Mouse (Mus musculus) liver, postnatal 0 days (tissue): ENCODE data around the gene Ddb1.

Experiments used
- CTCF ChIP-seq: sonication (generic); IDR thresholded peaks from 2 replicates; pipeline ENCODE4 v1.5.1; 2016; ENCODE audit warnings: antibody characterized with exemption, low read depth
- EP300 ChIP-seq: IDR thresholded peaks from 2 replicates; pipeline ENCODE4 v1.6.1; 2016; ENCODE audit warnings: antibody characterized with exemption, low read depth, mild to moderate bottlenecking

DNA sequence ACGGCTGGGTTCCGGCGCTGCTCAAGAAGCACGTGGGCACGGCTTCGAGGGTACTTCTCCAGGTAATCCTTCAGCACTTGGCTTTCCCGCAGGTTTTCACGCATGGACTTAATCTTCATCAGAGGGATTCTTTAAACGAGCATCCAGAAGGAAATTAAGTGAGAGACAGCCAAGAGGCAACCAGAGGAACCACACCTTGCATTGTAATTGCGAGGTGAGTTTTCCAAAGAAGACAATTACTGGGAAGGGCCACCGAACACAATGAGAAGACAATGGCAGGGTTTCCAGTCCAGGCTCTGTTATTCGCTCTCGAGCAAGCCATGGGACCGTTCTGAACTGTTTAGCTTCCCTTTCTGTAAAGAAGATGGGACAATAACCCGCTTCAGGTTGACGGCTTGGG, 71.5 kb downstream of the Ddb1 start:
- TF ChIP-seq CTCF (no peak), EP300 (no peak)
